Mouse (Mus musculus) MEL (cell line): ENCODE measurements around the gene Lamp3. TPM values are rescaled to one million over a fixed set of nuclear protein-coding genes. Genes with fewer than 3 reads are reported as not detected.

Source experiments
- DNase-seq: peaks from one replicate; pipeline ENCODE4 v3.0.0; 2011; ENCODE audit warnings: low read depth, low spot score
- H3K27ac ChIP-seq: 2 replicates; pipeline ENCODE4 v1.5.1; 2012; ENCODE audit warnings: low read depth, mild to moderate bottlenecking, control low read depth, low read length, moderate library complexity; ENCODE audit not compliant: control insufficient read depth
- H3K27me3 ChIP-seq, 2 experiments: fragments of 150-350 bp in 1 of 2; sonication (generic) in 1 of 2; 2 replicates each; pipeline ENCODE4 v1.6.1; 2012; ENCODE audit warnings: low read length in 2 of 2, mild to moderate bottlenecking in 2 of 2, improper control_type of control experiment in 1 of 2, moderate library complexity in 1 of 2; ENCODE audit not compliant: insufficient read depth in 2 of 2, control insufficient read depth in 1 of 2
- H3K36me3 ChIP-seq, 2 experiments: 2 replicates each; pipeline ENCODE4 v1.6.1; 2012 to 2014; ENCODE audit warnings: low read length in 2 of 2, improper control_type of control experiment in 1 of 2, inconsistent platforms in 1 of 2, mild to moderate bottlenecking in 1 of 2; ENCODE audit not compliant: insufficient read depth in 2 of 2, control insufficient read depth in 1 of 2
- H3K4me1 ChIP-seq, 2 experiments: fragments of 150-350 bp in 1 of 2; sonication (generic) in 1 of 2; 2 replicates each; pipeline ENCODE4 v1.6.1; 2012; ENCODE audit warnings: low read length in 2 of 2, improper control_type of control experiment in 1 of 2, mild to moderate bottlenecking in 1 of 2; ENCODE audit not compliant: insufficient read depth in 2 of 2, control insufficient read depth in 1 of 2
- H3K4me3 ChIP-seq, 2 experiments: fragments of 150-350 bp in 1 of 2; sonication (generic) in 1 of 2; 2 replicates each; pipeline ENCODE4 v1.5.1; 2012; ENCODE audit warnings: low read depth in 2 of 2, low read length in 2 of 2, mild to moderate bottlenecking in 2 of 2, moderate library complexity in 2 of 2, control low read depth in 1 of 2, improper control_type of control experiment in 1 of 2; ENCODE audit not compliant: control insufficient read depth in 1 of 2, insufficient read depth in 1 of 2
- H3K79me2 ChIP-seq: 2 replicates; pipeline ENCODE4 v1.6.1; 2012; ENCODE audit warnings: mild to moderate bottlenecking, low read length, moderate library complexity; ENCODE audit not compliant: control insufficient read depth, poor library complexity, insufficient read depth
- H3K9ac ChIP-seq: 2 replicates; pipeline ENCODE4 v1.6.1; 2012; ENCODE audit warnings: low read depth, mild to moderate bottlenecking, control low read depth, low read length, moderate library complexity; ENCODE audit not compliant: control insufficient read depth, poor library complexity, severe bottlenecking
- H3K9me3 ChIP-seq: fragments of 150-350 bp; sonication (generic); replicated peaks from 2 replicates; pipeline ENCODE4 v1.6.1; 2012; ENCODE audit warnings: mild to moderate bottlenecking, low read length, improper control_type of control experiment, moderate library complexity; ENCODE audit not compliant: insufficient read depth
- CHD2 ChIP-seq: IDR thresholded peaks from 2 replicates; pipeline ENCODE4 v1.6.1; 2011; ENCODE audit warnings: low read length, improper control_type of control experiment
- CTCF ChIP-seq, 3 experiments: IDR thresholded peaks in 2 of 3; conservative IDR thresholded peaks in 1 of 3; 2 replicates each; pipeline ENCODE4 v1.5.1; 2011 to 2012; ENCODE audit warnings: low read length in 3 of 3, low read depth in 2 of 3, mild to moderate bottlenecking in 2 of 3, improper control_type of control experiment in 1 of 3, inconsistent platforms in 1 of 3, mixed read lengths in 1 of 3, moderate library complexity in 1 of 3; ENCODE audit not compliant: control insufficient read depth in 1 of 3, insufficient read depth in 1 of 3, poor library complexity in 1 of 3, severe bottlenecking in 1 of 3
- E2F4 ChIP-seq: IDR thresholded peaks from 2 replicates; pipeline ENCODE4 v1.6.1; 2011; ENCODE audit warnings: low read depth, low read length, improper control_type of control experiment, borderline replicate concordance
- ELF1 ChIP-seq: IDR thresholded peaks from 2 replicates; pipeline ENCODE4 v1.6.1; 2014; ENCODE audit warnings: low read depth, mild to moderate bottlenecking, inconsistent platforms, low read length, improper control_type of control experiment, moderate library complexity
- EP300 ChIP-seq, 2 experiments: IDR thresholded peaks; 2 replicates each; pipeline ENCODE4 v1.6.1; 2011; ENCODE audit warnings: improper control_type of control experiment in 2 of 2, low read length in 2 of 2, low read depth in 1 of 2, mild to moderate bottlenecking in 1 of 2
- ETS1 ChIP-seq: IDR thresholded peaks from 2 replicates; pipeline ENCODE4 v1.6.1; 2012; ENCODE audit warnings: low read depth, mild to moderate bottlenecking, inconsistent platforms, low read length, improper control_type of control experiment, moderate library complexity
- GABPA ChIP-seq: IDR thresholded peaks from 2 replicates; pipeline ENCODE4 v1.6.1; 2012; ENCODE audit warnings: low read depth, mild to moderate bottlenecking, inconsistent platforms, low read length, improper control_type of control experiment, moderate library complexity
- MAFK ChIP-seq: IDR thresholded peaks from 2 replicates; pipeline ENCODE4 v1.6.1; 2011; ENCODE audit warnings: low read depth, mild to moderate bottlenecking, low read length, improper control_type of control experiment, borderline replicate concordance
- MAX ChIP-seq: IDR thresholded peaks from 2 replicates; pipeline ENCODE4 v1.6.1; 2011; ENCODE audit warnings: low read length, improper control_type of control experiment
- MAZ ChIP-seq: IDR thresholded peaks from 2 replicates; pipeline ENCODE4 v1.6.1; 2012; ENCODE audit warnings: low read depth, mild to moderate bottlenecking, inconsistent platforms, low read length, improper control_type of control experiment
- MEF2A ChIP-seq: IDR thresholded peaks from 2 replicates; pipeline ENCODE4 v1.6.1; 2014; ENCODE audit warnings: low read depth, mild to moderate bottlenecking, inconsistent platforms, low read length, improper control_type of control experiment; ENCODE audit not compliant: poor library complexity, insufficient replicate concordance, severe bottlenecking; ENCODE audit errors: extremely low read depth
- NELFE ChIP-seq: IDR thresholded peaks from 2 replicates; pipeline ENCODE4 v1.6.1; 2011; ENCODE audit warnings: low read depth, low read length, improper control_type of control experiment
- POLR2A ChIP-seq, 2 experiments: IDR thresholded peaks; 2 replicates each; pipeline ENCODE4 v1.6.1; 2011 to 2012; ENCODE audit warnings: low read length in 2 of 2, mild to moderate bottlenecking in 2 of 2, control low read depth in 1 of 2, improper control_type of control experiment in 1 of 2, low read depth in 1 of 2, moderate library complexity in 1 of 2; ENCODE audit not compliant: control insufficient read depth in 1 of 2, insufficient read depth in 1 of 2, poor library complexity in 1 of 2
- POLR2AphosphoS2 ChIP-seq: IDR thresholded peaks from 2 replicates; pipeline ENCODE4 v1.6.1; 2011; ENCODE audit warnings: low read length, improper control_type of control experiment
- POLR2AphosphoS5 ChIP-seq: IDR thresholded peaks from 2 replicates; pipeline ENCODE4 v1.6.1; 2012; ENCODE audit warnings: low read depth, borderline replicate concordance, mild to moderate bottlenecking, inconsistent platforms, low read length, moderate library complexity, mixed read lengths
- RAD21 ChIP-seq: IDR thresholded peaks from 2 replicates; pipeline ENCODE4 v1.6.1; 2011; ENCODE audit warnings: mild to moderate bottlenecking, low read depth, low read length, improper control_type of control experiment
- RCOR1 ChIP-seq: IDR thresholded peaks from 2 replicates; pipeline ENCODE4 v1.6.1; 2012; ENCODE audit warnings: low read depth, mild to moderate bottlenecking, inconsistent platforms, low read length, improper control_type of control experiment
- SMC3 ChIP-seq: IDR thresholded peaks from 2 replicates; pipeline ENCODE4 v1.6.1; 2011; ENCODE audit warnings: low read depth, low read length, improper control_type of control experiment
- TAL1 ChIP-seq: IDR thresholded peaks from 2 replicates; pipeline ENCODE4 v1.6.1; 2012; ENCODE audit warnings: mild to moderate bottlenecking, inconsistent platforms, low read length, moderate library complexity, mixed read lengths
- TBP ChIP-seq: IDR thresholded peaks from 2 replicates; pipeline ENCODE4 v1.8.0; 2011; ENCODE audit warnings: low read depth, low read length, improper control_type of control experiment
- TCF12 ChIP-seq: IDR thresholded peaks from 2 replicates; pipeline ENCODE4 v1.6.1; 2014; ENCODE audit warnings: low read depth, mild to moderate bottlenecking, inconsistent platforms, low read length, improper control_type of control experiment, moderate library complexity
- ZC3H11A ChIP-seq: IDR thresholded peaks from 2 replicates; pipeline ENCODE4 v1.6.1; 2012; ENCODE audit warnings: low read depth, mild to moderate bottlenecking, inconsistent platforms, low read length, improper control_type of control experiment
- ZKSCAN1 ChIP-seq: IDR thresholded peaks from 2 replicates; pipeline ENCODE4 v1.6.1; 2012; ENCODE audit warnings: low read depth, mild to moderate bottlenecking, inconsistent platforms, low read length, improper control_type of control experiment, moderate library complexity
- ZMIZ1 ChIP-seq: IDR thresholded peaks from 2 replicates; pipeline ENCODE4 v1.6.1; 2012; ENCODE audit warnings: low read depth, mild to moderate bottlenecking, inconsistent platforms, low read length, improper control_type of control experiment, moderate library complexity
- ZNF384 ChIP-seq: IDR thresholded peaks from 2 replicates; pipeline ENCODE4 v1.6.1; 2012; ENCODE audit warnings: low read depth, mild to moderate bottlenecking, inconsistent platforms, low read length, improper control_type of control experiment
- polyA plus RNA-seq, 2 experiments: library from polyadenylated mRNA; stranded (reverse) in 1 of 2; unstranded in 1 of 2; fragments of >175 nt in 1 of 2; fragments of >200 nt in 1 of 2; gene quantifications; 2 replicates each; pipeline versions ENCODE4 v1.2.1 to v1.2.4; 2012; ENCODE audit warnings: low replicate concordance in 2 of 2, low read depth in 1 of 2; ENCODE audit not compliant: insufficient read length in 2 of 2, insufficient read depth in 1 of 2, missing spikeins in 1 of 2
- total RNA-seq: library from RNA; depleted of rRNA; stranded (reverse); fragments of 300-350 nt; gene quantifications from 2 replicates; pipeline ENCODE4 v1.2.3, GENCODE M21; 2012

Gene Lamp3
- total and polyA plus RNA-seq, 3 experiments, result 0.08 TPM; not detected in 2

- Histone ChIP-seq H3K79me2 (no peaks in the 10 kb centered on the region), H3K9me3 (no peaks in the 10 kb centered on the region), H3K36me3 (no peaks in the 10 kb centered on the region), H3K4me3 (no peak overlapping the region), H3K9ac (no peak overlapping the region), H3K27ac (no peak overlapping the region), H3K4me1 (no peaks in the 10 kb centered on the region), H3K27me3 (no peaks in the 10 kb centered on the region)
- DNase-seq, result no peak
- no peak for TF ChIP-seq ZNF384
- no peak for TF ChIP-seq POLR2AphosphoS2
- TF ChIP-seq TCF12, result no peak
- TF ChIP-seq RAD21, result no peak
- TF ChIP-seq ELF1, result no peak
- no peak for TF ChIP-seq POLR2A (IDR thresholded peaks at IDR 0.05; ENCODE audit: control insufficient read depth in 1 of 2, insufficient read depth in 1 of 2, low read depth in 1 of 2, low read length in 2 of 2, poor library complexity in 1 of 2)
- TF ChIP-seq MAZ, result no peak
- no peak for TF ChIP-seq MAX
- no peak for TF ChIP-seq POLR2AphosphoS5
Measured at GRCm38 (mm10) chr16:19699207-19699606, 7.0 kb downstream of the Lamp3 start.

GRCm38 (mm10) chr16:19670768-19671357 lies 35.3 kb downstream of the Lamp3 start:
- H3K27me3 ChIP-seq, result no peaks in the 10 kb centered on the region
- no peaks in the 10 kb centered on the region for H3K79me2 ChIP-seq
- no peak overlapping the region for H3K4me3 ChIP-seq
- no peak overlapping the region for H3K9ac ChIP-seq
- no peaks in the 10 kb centered on the region for H3K36me3 ChIP-seq
- no peak for TF ChIP-seq ZKSCAN1
- TF ChIP-seq TAL1, result no peak
- no peak for TF ChIP-seq ZNF384
- no peak for TF ChIP-seq E2F4
- TF ChIP-seq TBP, result no peak
- TF ChIP-seq ZMIZ1, result no peak
- TF ChIP-seq POLR2A (IDR thresholded peaks at IDR 0.05; ENCODE audit: control insufficient read depth in 1 of 2, insufficient read depth in 1 of 2, low read depth in 1 of 2, low read length in 2 of 2, poor library complexity in 1 of 2), result no peak
- H3K9me3 ChIP-seq, result no peaks in the 10 kb centered on the region
- no peak for DNase-seq
- H3K27ac ChIP-seq, result no peak overlapping the region
- no peaks in the 10 kb centered on the region for H3K4me1 ChIP-seq

GRCm38 (mm10) chr16:19666312-19666711 lies 39.9 kb downstream of the Lamp3 start:
- Histone ChIP-seq H3K36me3 (no peaks in the 10 kb centered on the region), H3K4me1 (no peaks in the 10 kb centered on the region), H3K27me3 (no peaks in the 10 kb centered on the region), H3K79me2 (no peaks in the 10 kb centered on the region), H3K9me3 (no peaks in the 10 kb centered on the region), H3K27ac (no peak overlapping the region), H3K9ac (no peak overlapping the region), H3K4me3 (no peak overlapping the region)
- peak; percentile 24 for DNase-seq
- no peak for TF ChIP-seq CHD2
- TF ChIP-seq MAZ, result no peak
- TF ChIP-seq RAD21, result peak; percentile 73
- TF ChIP-seq CTCF (IDR thresholded peaks at IDR 0.05 in 2 of 3, conservative IDR thresholded peaks at IDR 0.05 in 1 of 3; ENCODE audit: control insufficient read depth in 1 of 3, insufficient read depth in 1 of 3, low read depth in 2 of 3, low read length in 3 of 3, poor library complexity in 1 of 3, severe bottlenecking in 1 of 3), result peak in 2 of 3 experiments; percentile 41 to 59; a peak in 3 of 6 replicates
- TF ChIP-seq POLR2AphosphoS5, result no peak
- TF ChIP-seq SMC3, result peak; percentile 46
- no peak for TF ChIP-seq EP300 (IDR thresholded peaks at IDR 0.05; ENCODE audit: low read depth in 1 of 2, low read length in 2 of 2)
- 0 out of 2 replicates have a peak, but pooled peaks have one; percentile 30 for TF ChIP-seq ZC3H11A
- no peak for TF ChIP-seq ZNF384
- no peak for TF ChIP-seq NELFE
- no peak for TF ChIP-seq ZKSCAN1
- TF ChIP-seq TCF12, result no peak
- no peak for TF ChIP-seq MEF2A
- no peak for TF ChIP-seq MAFK
- no peak for TF ChIP-seq ETS1
- TF ChIP-seq RCOR1, result no peak
- no peak for TF ChIP-seq POLR2A (IDR thresholded peaks at IDR 0.05; ENCODE audit: control insufficient read depth in 1 of 2, insufficient read depth in 1 of 2, low read depth in 1 of 2, low read length in 2 of 2, poor library complexity in 1 of 2)
- no peak for TF ChIP-seq MAX
- no peak for TF ChIP-seq GABPA
